Mouse (Mus musculus): ENCODE measurements around the gene H2-T22.
A peak's percentile ranks its signal among the peaks of the same experiment; 100 is the strongest.

Gene H2-T22

DNA sequence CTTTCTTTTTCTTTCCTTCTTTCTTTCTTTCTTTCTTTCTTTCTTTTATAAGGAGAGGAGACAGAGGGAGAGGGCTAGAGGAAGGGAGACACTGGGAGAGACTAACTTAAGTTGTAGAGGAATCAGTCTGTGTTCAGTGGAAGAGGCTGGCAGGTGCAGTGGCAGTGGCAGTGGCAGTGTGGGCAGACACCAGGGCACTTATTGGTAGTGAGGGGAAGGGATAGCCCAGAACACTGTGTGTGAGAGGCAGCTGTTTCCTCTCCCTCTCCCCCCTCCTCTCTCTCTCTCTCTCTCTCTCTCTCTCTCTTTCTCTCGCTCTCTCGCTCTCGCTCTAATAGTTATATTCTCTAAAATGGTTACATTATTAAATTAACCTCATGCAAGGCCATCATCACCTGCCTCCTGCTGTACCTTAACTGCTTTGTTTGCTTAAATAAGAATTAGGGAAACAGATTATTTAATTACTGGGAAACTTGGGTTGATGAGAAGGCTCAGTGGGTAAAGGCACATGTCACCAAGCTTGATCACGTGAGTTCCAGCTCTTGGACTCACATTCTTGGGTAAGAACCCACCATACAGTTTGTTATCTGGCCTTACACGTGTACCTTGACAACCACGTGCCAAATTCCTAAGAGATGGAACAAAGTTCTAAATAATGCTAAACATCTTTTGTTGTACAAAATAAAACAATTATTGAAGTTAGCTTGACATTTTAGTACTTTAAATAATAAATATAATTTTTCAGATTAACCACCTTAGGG is 43.8 kb downstream of the H2-T22 start:
- no peak for DNase-seq (ENCODE audit: inconsistent ontology term)

DNA sequence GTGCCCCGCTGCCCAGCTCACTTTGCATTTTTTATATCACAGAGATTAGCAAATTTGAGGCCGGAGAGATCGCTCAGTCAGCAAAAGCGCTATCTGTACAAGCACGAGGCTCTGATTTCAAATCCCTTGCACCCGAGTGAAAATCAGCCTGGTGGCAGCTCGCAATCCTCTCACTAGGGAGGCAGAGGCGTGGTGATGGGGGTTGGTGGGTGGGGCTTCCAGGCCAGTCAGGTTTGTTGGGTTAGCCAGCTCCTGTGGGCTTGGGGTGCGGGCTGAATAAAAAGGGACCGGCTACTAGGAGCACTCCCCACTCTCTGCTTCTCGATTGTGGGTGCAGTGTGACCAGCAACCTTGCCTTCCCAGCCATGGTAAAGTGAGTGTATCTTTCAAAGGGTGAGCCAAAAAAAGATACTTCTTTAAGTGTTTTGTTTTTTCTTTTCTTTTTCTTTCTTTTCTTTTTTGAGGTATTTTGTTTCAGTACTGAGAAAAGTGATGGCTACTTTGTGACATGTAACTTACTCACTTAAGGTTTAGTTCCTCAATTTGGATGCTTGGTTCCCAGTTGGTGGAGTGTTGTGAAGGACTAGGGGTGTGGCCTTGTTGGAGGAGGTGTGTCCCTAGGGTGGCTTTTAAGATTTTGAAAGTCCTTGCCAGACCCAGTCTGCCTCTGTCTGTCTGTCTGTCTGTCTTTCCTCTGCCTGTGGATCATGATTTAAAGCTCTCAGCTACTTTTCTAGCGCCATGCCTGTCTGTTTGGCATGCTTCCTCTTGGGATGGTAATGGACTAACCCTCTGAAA is 44.6 kb downstream of the H2-T22 start:
- DNase-seq (ENCODE audit: inconsistent ontology term): no peak

GRCm38 (mm10) chr17:35996949-35997348 is 45.6 kb downstream of the H2-T22 start:
- DNase-seq (ENCODE audit: inconsistent ontology term): peak; percentile 88

DNA sequence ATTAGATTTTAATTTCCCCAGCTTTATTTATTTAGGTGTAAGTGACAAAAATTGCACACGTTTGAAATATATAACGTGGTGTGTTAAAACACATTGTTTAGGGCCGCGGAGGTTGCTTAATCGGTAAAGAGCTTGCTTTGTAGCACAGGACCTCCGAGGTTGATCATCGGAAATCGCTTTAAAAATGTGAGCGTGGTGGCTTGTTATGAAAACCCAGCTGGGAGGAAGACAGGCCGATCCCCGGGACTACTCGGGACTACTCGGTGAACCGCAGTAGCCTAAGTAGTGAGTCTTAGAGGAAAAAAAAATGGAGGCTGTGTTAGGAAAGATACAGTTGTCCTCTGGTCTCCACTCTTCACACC is 47.7 kb downstream of the H2-T22 start:
- no peak for DNase-seq (ENCODE audit: inconsistent ontology term)

DNA sequence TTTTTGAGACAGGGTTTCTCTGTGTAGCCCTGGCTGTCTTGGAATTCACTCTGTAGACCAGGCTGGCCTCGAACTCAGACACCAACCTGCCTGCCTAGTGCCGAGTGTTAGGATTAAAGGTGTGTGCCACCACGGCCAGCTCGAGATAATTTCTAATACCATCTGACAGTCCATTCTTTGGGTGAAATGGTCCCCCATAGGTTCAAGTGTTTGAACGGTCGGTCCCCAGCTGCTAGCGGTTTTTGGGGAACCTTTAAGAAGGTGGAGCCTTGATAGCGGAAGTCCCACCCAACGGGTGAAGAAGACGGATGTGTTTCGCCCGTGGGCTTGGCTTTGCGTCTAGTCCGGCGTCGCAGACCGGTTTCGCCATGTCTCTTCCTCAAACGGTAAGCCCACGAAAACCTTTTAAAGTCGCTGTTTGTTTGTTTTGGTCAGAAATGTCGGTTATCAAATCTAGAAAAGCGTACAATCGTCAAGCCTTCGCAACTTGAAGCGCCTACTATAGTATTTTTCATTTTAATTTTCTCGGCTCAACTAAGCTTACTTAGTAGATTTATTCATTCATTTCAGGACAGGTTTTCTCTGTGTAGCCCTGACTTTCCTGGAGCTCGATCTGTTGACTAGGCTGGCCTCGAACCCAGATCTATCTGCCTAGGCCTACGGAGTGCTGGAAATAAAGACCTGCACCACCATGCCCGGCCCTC is 48.2 kb downstream of the H2-T22 start:
- DNase-seq (ENCODE audit: inconsistent ontology term): peak; percentile 79

- peak; percentile 71 for DNase-seq (ENCODE audit: inconsistent ontology term)
Observed at GRCm38 (mm10) chr17:35993675-35994074, 48.9 kb downstream of the H2-T22 start.

GRCm38 (mm10) chr17:35991781-35992180 is 50.8 kb downstream of the H2-T22 start:
- DNase-seq (ENCODE audit: inconsistent ontology term): no peak

Data from Muller cell, postnatal 12 days (primary cell).